Mouse (Mus musculus) midbrain, embryonic 14.5 days (tissue): ENCODE measurements around the gene Tmem98. TPM values are rescaled to one million over a fixed set of nuclear protein-coding genes. Genes with fewer than 3 reads are reported as not detected.

ENCODE experiments used
- ATAC-seq: fragments of 200-750 bp; cut with Nextera tagmentation; 2 replicates; pipeline ENCODE4 v1.8.0; 2017; ENCODE audit warnings: moderate number of reproducible peaks, moderate library complexity; ENCODE audit not compliant: low FRiP score, low TSS enrichment
- DNase-seq: peaks from one replicate; pipeline ENCODE4 v3.0.0-alpha.2; 2015
- H3K27ac ChIP-seq: fragments of 300-500 bp; sonication (generic); replicated peaks from 2 replicates; pipeline ENCODE4 v1.5.1; 2014; ENCODE audit warnings: mild to moderate bottlenecking, low read depth, low read length, moderate library complexity
- H3K27me3 ChIP-seq: fragments of 300-500 bp; sonication (generic); 2 replicates; pipeline ENCODE4 v1.6.1; 2014; ENCODE audit warnings: low read length, control low read depth, mixed read lengths; ENCODE audit not compliant: control insufficient read depth, insufficient read depth
- H3K36me3 ChIP-seq: fragments of 300-500 bp; sonication (generic); 2 replicates; pipeline ENCODE4 v1.6.1; 2014; ENCODE audit warnings: low read length, control low read depth; ENCODE audit not compliant: control insufficient read depth, insufficient read depth
- H3K4me1 ChIP-seq: fragments of 300-500 bp; sonication (generic); 2 replicates; pipeline ENCODE4 v1.6.1; 2014; ENCODE audit warnings: mild to moderate bottlenecking, antibody characterized with exemption, low read length, control low read depth; ENCODE audit not compliant: control insufficient read depth, insufficient read depth
- H3K4me2 ChIP-seq: fragments of 300-500 bp; sonication (generic); 2 replicates; pipeline ENCODE4 v1.6.1; 2014; ENCODE audit warnings: mild to moderate bottlenecking, low read length, moderate library complexity
- H3K4me3 ChIP-seq: fragments of 300-500 bp; sonication (generic); replicated peaks from 2 replicates; pipeline ENCODE4 v1.5.1; 2014; ENCODE audit warnings: low read depth, low read length
- H3K9ac ChIP-seq: fragments of 300-500 bp; sonication (generic); replicated peaks from 2 replicates; pipeline ENCODE4 v1.6.1; 2014; ENCODE audit warnings: mild to moderate bottlenecking, low read length, moderate library complexity
- H3K9me3 ChIP-seq: fragments of 300-500 bp; sonication (generic); 2 replicates; pipeline ENCODE4 v1.6.1; 2016; ENCODE audit warnings: low read length, control low read depth, mixed read lengths; ENCODE audit not compliant: control insufficient read depth
- WGBS: fragments of 180-500 bp; shearing (Covaris S2); extraction: QIAGEN DNeasy Blood & Tissue Kit; methylation state at CpG from one replicate; pipeline ENCODE4 v1.1.7; 2014; 5-methylcytosine and 5-hydroxymethylcytosine counted together
- polyA plus RNA-seq: library from polyadenylated mRNA; unstranded; fragments of >200 nt; fragmentation: Nextera tagmentation; extraction: Ambion mirVana; gene quantifications from 2 replicates; pipeline ENCODE4 v1.2.1, GENCODE M21; 2014

Tmem98 gene
- polyA plus RNA-seq, 1 experiment from 2014 or later: 28.7 TPM

GRCm38 (mm10) chr11:80784294-80784743 is 25.7 kb upstream of the Tmem98 start:
- H3K9ac ChIP-seq: no peak overlapping the region
- H3K4me3 ChIP-seq: no peak overlapping the region
- no peak overlapping the region for H3K27ac ChIP-seq
- ATAC-seq (no peak), DNase-seq (no peak)
- 71% methylated on average over 3 of the region's 3 CpGs for WGBS
- H3K4me2 ChIP-seq: no peak overlapping the region
- H3K27me3 ChIP-seq: no peaks in the 10 kb centered on the region
- no peaks in the 10 kb centered on the region for H3K9me3 ChIP-seq
- peaks cover 4% of the 10 kb centered on the region for H3K4me1 ChIP-seq
- H3K36me3 ChIP-seq: no peaks in the 10 kb centered on the region

DNA sequence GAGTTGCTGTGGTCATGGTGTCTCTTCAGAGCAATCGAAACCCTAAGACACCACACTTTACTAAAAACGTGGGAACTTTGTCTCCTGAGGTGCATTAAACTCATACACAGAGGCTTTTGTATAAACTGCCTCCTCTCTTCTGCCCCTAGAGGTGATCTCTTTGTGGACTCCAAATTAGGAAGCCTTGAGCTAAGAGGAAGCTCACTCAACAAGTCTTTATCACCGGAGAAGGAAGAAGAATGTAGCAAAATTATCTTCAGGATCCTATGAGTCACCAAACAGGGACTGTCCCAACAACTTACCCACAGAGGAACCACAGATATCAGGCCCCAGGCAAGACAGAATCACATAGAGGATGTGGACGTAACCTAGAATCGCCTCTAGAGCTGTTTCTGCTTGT is 24.3 kb upstream of the Tmem98 start:
- no peak for ATAC-seq
- Histone ChIP-seq H3K9ac (no peak overlapping the region), H3K4me1 (no peaks in the 10 kb centered on the region), H3K9me3 (no peaks in the 10 kb centered on the region), H3K4me2 (no peak overlapping the region), H3K27ac (no peak overlapping the region), H3K27me3 (no peaks in the 10 kb centered on the region), H3K36me3 (no peaks in the 10 kb centered on the region), H3K4me3 (no peak overlapping the region)
- 87% methylated on average over 5 of the region's 5 CpGs for WGBS
- DNase-seq: no peak

DNA sequence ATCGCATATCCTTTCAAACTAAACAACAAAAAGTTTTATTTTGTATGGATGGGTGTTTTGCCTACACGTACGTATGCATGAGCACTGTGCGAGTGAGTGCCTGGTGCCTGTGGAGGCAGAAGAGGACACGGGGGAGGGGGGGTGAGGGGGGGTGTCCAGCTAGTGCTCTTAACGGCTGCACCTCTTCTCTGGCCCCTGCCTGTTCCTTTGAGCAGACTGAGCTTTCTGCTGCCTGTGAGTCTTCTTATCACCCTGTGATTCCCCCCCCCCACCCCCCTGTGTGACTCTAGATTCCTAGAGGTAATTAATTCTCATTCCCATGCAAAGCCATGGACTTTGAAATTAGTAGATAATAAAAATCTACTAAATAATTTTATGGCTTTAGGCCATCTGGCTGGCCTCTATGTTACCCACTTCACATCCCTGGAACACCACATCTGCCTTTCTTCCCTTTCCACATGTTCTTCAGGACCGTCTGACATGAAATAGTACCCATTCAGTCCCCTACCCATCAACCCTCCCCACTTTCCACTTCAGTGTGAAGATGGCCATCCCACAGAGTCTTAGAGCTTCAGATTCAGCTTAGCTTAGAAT is 20.2 kb upstream of the Tmem98 start:
- Histone ChIP-seq H3K9me3 (no peaks in the 10 kb centered on the region), H3K4me3 (no peak overlapping the region), H3K27me3 (no peaks in the 10 kb centered on the region), H3K4me1 (no peaks in the 10 kb centered on the region), H3K9ac (no peak overlapping the region), H3K27ac (no peak overlapping the region), H3K4me2 (no peak overlapping the region), H3K36me3 (no peaks in the 10 kb centered on the region)
- no peak for ATAC-seq
- DNase-seq: no peak
- 68% methylated on average over 7 of the region's 7 CpGs for WGBS

- Histone ChIP-seq H3K9ac (no peak overlapping the region), H3K4me2 (no peak overlapping the region), H3K27ac (no peak overlapping the region), H3K27me3 (no peaks in the 10 kb centered on the region), H3K9me3 (no peaks in the 10 kb centered on the region), H3K36me3 (no peaks in the 10 kb centered on the region), H3K4me3 (no peak overlapping the region), H3K4me1 (no peaks in the 10 kb centered on the region)
- DNase-seq (no peak), ATAC-seq (no peak)
- 66% methylated on average over 3 of the region's 3 CpGs for WGBS
Measured at GRCm38 (mm10) chr11:80790413-80790812, 19.6 kb upstream of the Tmem98 start.

- ATAC-seq: no peak
- DNase-seq: no peak
- no peak overlapping the region for H3K4me3 ChIP-seq
- no peaks in the 10 kb centered on the region for H3K36me3 ChIP-seq
- no peak overlapping the region for H3K4me2 ChIP-seq
- no peaks in the 10 kb centered on the region for H3K9me3 ChIP-seq
- WGBS: 71% methylated on average over 3 of the region's 3 CpGs
- no peaks in the 10 kb centered on the region for H3K27me3 ChIP-seq
- H3K27ac ChIP-seq: no peak overlapping the region
- H3K9ac ChIP-seq: no peak overlapping the region
- H3K4me1 ChIP-seq: no peaks in the 10 kb centered on the region
Measured at GRCm38 (mm10) chr11:80791677-80792432, 18.1 kb upstream of the Tmem98 start.

- Histone ChIP-seq H3K9ac (no peak overlapping the region), H3K9me3 (no peaks in the 10 kb centered on the region), H3K4me1 (no peaks in the 10 kb centered on the region), H3K4me2 (no peak overlapping the region), H3K4me3 (no peak overlapping the region), H3K27me3 (no peaks in the 10 kb centered on the region), H3K27ac (no peak overlapping the region), H3K36me3 (no peaks in the 10 kb centered on the region)
- DNase-seq: no peak
- no peak for ATAC-seq
- 87% methylated on average over 4 of the region's 4 CpGs for WGBS
Measured at GRCm38 (mm10) chr11:80793386-80793785, 16.6 kb upstream of the Tmem98 start.

- Histone ChIP-seq H3K4me3 (no peak overlapping the region), H3K9me3 (no peaks in the 10 kb centered on the region), H3K4me2 (no peak overlapping the region), H3K27ac (no peak overlapping the region), H3K36me3 (no peaks in the 10 kb centered on the region), H3K27me3 (no peaks in the 10 kb centered on the region), H3K4me1 (no peaks in the 10 kb centered on the region), H3K9ac (no peak overlapping the region)
- 88% methylated on average over 4 of the region's 4 CpGs for WGBS
- ATAC-seq (no peak), DNase-seq (no peak)
Measured at GRCm38 (mm10) chr11:80794290-80794689, 15.7 kb upstream of the Tmem98 start.

GRCm38 (mm10) chr11:80795431-80795830 is 14.5 kb upstream of the Tmem98 start:
- H3K4me1 ChIP-seq: no peaks in the 10 kb centered on the region
- H3K4me3 ChIP-seq: no peak overlapping the region
- DNase-seq (no peak), ATAC-seq (no peak)
- no peak overlapping the region for H3K9ac ChIP-seq
- H3K9me3 ChIP-seq: no peaks in the 10 kb centered on the region
- no peaks in the 10 kb centered on the region for H3K27me3 ChIP-seq
- H3K27ac ChIP-seq: no peak overlapping the region
- no peak overlapping the region for H3K4me2 ChIP-seq
- H3K36me3 ChIP-seq: no peaks in the 10 kb centered on the region
- WGBS: 85% methylated on average over 8 of the region's 8 CpGs

- Histone ChIP-seq H3K36me3 (no peaks in the 10 kb centered on the region), H3K9me3 (no peaks in the 10 kb centered on the region), H3K4me3 (no peak overlapping the region), H3K4me2 (no peak overlapping the region), H3K4me1 (no peaks in the 10 kb centered on the region), H3K27me3 (no peaks in the 10 kb centered on the region), H3K9ac (no peak overlapping the region), H3K27ac (no peak overlapping the region)
- no peak for DNase-seq
- no peak for ATAC-seq
- 46% methylated on average over 3 of the region's 3 CpGs for WGBS
Measured at GRCm38 (mm10) chr11:80799979-80800378, 10.0 kb upstream of the Tmem98 start.
